Mouse (Mus musculus) hindbrain, embryonic 15.5 days (tissue): ENCODE measurements around the gene Arhgef3. TPM values are rescaled to one million over a fixed set of nuclear protein-coding genes. Genes with fewer than 3 reads are reported as not detected.

Experiments used
- ATAC-seq: fragments of 200-750 bp; cut with Nextera tagmentation; 2 replicates; pipeline ENCODE4 v1.8.0; 2017; ENCODE audit warnings: low read depth, moderate number of reproducible peaks, moderate TSS enrichment; ENCODE audit not compliant: low FRiP score
- H3K27ac ChIP-seq: fragments of 300-500 bp; sonication (generic); replicated peaks from 2 replicates; pipeline ENCODE4 v1.5.1; 2015; ENCODE audit warnings: mild to moderate bottlenecking, inconsistent platforms
- H3K27me3 ChIP-seq: fragments of 300-500 bp; sonication (generic); 2 replicates; pipeline ENCODE4 v1.6.1; 2015; ENCODE audit warnings: control low read depth, inconsistent platforms
- H3K36me3 ChIP-seq: fragments of 300-500 bp; sonication (generic); 2 replicates; pipeline ENCODE4 v1.6.1; 2015; ENCODE audit warnings: control low read depth, inconsistent platforms
- H3K4me1 ChIP-seq: fragments of 300-500 bp; sonication (generic); replicated peaks from 2 replicates; pipeline ENCODE4 v1.6.1; 2015; ENCODE audit warnings: control low read depth, inconsistent platforms
- H3K4me2 ChIP-seq: fragments of 300-500 bp; sonication (generic); 2 replicates; pipeline ENCODE4 v1.6.1; 2015; ENCODE audit warnings: moderate library complexity, mild to moderate bottlenecking, inconsistent platforms
- H3K4me3 ChIP-seq: fragments of 300-500 bp; sonication (generic); 2 replicates; pipeline ENCODE4 v1.5.1; 2015; ENCODE audit warnings: mild to moderate bottlenecking, inconsistent platforms
- H3K9ac ChIP-seq: fragments of 300-500 bp; sonication (generic); 2 replicates; pipeline ENCODE4 v1.6.1; 2015; ENCODE audit warnings: inconsistent platforms
- H3K9me3 ChIP-seq: fragments of 300-500 bp; sonication (generic); 2 replicates; pipeline ENCODE4 v1.6.1; 2016; ENCODE audit warnings: control low read depth, inconsistent platforms
- WGBS: fragments of 180-500 bp; shearing (Covaris S2); methylation state at CpG from one replicate; pipeline ENCODE4 v1.1.7; 2015; 5-methylcytosine and 5-hydroxymethylcytosine counted together
- polyA plus RNA-seq: library from polyadenylated mRNA; unstranded; fragments of >200 nt; fragmentation: Nextera tagmentation; extraction: Ambion mirVana; gene quantifications from 2 replicates; pipeline ENCODE4 v1.2.1, GENCODE M21; 2015

Gene Arhgef3
- polyA plus RNA-seq, 1 experiment from 2014 or later = 12.7 TPM

DNA sequence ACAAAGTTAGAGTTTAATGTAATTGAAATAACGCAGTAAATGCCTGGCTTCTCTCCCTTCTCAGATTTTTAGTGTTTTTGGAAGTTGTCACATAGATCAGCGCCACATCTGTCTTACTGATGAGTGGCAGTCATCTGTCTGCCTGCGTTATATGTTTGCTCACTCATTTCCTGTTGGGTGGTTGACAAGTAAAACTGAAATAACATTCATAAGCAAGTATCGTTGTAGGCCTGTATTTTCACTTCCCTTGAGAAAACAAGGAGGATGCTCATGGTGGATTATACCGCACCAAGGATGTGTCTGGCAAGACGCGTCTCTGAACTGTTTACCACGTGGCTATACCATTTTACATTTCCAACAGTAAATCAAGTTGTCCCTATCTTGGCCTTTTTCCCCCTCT is 298.0 kb downstream of the Arhgef3 start:
- H3K4me1 ChIP-seq = no peaks in the 10 kb centered on the region
- H3K27ac ChIP-seq = no peak overlapping the region
- no peak for ATAC-seq
- H3K9ac ChIP-seq = no peak overlapping the region
- 88% methylated on average over 8 of the region's 8 CpGs for WGBS
- H3K4me3 ChIP-seq = no peak overlapping the region
- H3K27me3 ChIP-seq = no peaks in the 10 kb centered on the region
- H3K9me3 ChIP-seq = peaks cover 6% of the 10 kb centered on the region; the same call in 1 of the 2 replicates
- H3K4me2 ChIP-seq = no peak overlapping the region
- no peaks in the 10 kb centered on the region for H3K36me3 ChIP-seq

DNA sequence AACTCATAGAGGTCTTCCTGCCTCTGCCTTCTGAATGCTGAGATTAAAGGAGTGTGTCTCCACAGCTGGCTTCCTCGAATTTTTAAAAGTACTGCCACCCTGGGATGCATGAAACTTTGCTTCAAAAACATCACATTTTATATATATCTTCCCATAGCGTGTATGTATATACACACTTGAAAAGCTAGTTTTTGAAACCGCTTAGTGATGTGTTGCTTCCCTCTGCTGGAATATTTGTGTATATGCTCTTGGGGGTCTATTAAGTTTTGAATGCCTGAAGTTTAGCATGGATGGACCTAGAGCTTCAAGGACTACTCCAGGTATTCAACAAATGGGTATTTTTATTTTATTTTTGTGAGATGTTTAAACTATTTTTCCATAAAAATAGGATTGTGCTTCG is 299.3 kb downstream of the Arhgef3 start:
- Histone ChIP-seq H3K9ac (no peak overlapping the region), H3K27me3 (no peaks in the 10 kb centered on the region), H3K36me3 (no peaks in the 10 kb centered on the region), H3K4me2 (no peak overlapping the region), H3K9me3 (peaks cover 6% of the 10 kb centered on the region; the same call in 1 of the 2 replicates), H3K27ac (no peak overlapping the region), H3K4me3 (no peak overlapping the region), H3K4me1 (no peaks in the 10 kb centered on the region)
- WGBS = 52% methylated on average over 4 of the region's 4 CpGs
- no peak for ATAC-seq

DNA sequence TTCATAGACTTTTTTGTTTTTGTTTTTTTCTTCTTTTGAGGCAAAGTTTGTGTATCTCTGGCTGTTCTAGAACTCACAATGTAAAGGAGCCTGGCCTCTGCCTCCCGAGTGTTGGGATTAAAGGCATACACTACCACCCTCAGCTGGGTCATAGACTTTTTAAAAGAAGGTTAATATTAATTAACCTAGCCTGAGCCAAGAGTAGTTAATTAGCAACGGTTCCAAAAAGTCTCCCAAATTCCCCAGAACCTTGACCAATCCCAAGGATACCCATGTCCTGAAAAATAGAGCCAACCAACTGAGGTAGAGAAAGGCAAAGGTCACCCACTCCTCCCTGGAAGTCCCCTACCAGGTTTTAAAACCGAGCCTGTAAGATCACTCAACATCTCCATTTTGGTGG is 306.1 kb downstream of the Arhgef3 start:
- no peak for ATAC-seq
- H3K27me3 ChIP-seq = no peaks in the 10 kb centered on the region
- H3K27ac ChIP-seq = no peak overlapping the region
- no peak overlapping the region for H3K4me2 ChIP-seq
- H3K9me3 ChIP-seq = no peaks in the 10 kb centered on the region
- H3K4me3 ChIP-seq = no peak overlapping the region
- 74% methylated on average over 3 of the region's 3 CpGs for WGBS
- H3K36me3 ChIP-seq = no peaks in the 10 kb centered on the region
- H3K9ac ChIP-seq = no peak overlapping the region
- no peaks in the 10 kb centered on the region for H3K4me1 ChIP-seq

DNA sequence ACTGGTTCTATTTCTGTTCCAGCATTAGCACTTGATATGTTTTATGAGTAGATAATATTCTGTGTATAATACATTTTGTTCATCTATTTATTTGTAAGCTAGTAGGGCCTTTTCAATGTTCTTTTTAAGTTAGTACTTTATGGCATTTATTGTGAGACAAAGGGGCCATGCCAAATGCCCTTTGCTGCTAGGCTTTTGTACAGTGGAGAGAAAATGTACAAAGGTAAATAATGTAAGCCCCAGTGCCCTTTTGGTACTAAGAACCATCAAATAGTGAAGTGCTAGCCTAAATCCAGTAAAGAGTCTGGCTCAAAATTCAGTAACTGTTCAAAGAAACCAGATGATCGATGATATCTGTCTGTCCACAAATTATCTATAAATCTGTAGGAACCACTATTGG is 307.6 kb downstream of the Arhgef3 start:
- Histone ChIP-seq H3K27me3 (no peaks in the 10 kb centered on the region), H3K9ac (no peak overlapping the region), H3K36me3 (no peaks in the 10 kb centered on the region), H3K4me1 (no peaks in the 10 kb centered on the region), H3K9me3 (no peaks in the 10 kb centered on the region), H3K4me3 (no peak overlapping the region), H3K27ac (no peak overlapping the region), H3K4me2 (no peak overlapping the region)
- WGBS = 96% methylated on average over 1 of the region's 1 CpGs
- no peak for ATAC-seq

DNA sequence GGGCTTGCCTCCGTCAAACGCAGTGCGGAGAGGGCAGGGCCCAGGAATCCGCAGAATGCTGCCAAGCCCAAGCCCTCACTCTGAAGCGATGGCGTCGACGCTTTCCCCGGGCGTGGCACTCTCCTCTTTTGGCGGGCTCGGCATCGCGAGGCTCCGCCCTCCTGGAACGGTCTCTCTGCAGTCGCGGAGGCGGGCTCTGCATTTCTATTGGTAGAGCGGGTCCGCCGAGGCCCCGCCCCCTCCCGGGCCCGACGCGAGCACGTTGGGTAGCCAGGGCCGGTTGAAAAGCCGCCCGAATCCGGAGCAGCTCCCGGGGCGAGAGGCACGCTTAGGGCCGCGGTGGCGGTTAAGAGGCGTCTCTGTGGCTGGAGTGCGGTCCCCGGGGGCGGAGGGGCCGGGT is 313.9 kb downstream of the Arhgef3 start, which contains the start of gene Fam208a:
TSS of gene Fam208a (plus strand) at position 262 of the 400 bp plus-strand sequence.
- Histone ChIP-seq H3K4me1 (peaks cover 6% of the 10 kb centered on the region), H3K9ac (peak within 1 kb of the TSS; percentile 75), H3K27me3 (no peaks in the 10 kb centered on the region), H3K36me3 (peaks cover 13% of the 10 kb centered on the region), H3K4me3 (peak within 1 kb of the TSS; percentile 78), H3K27ac (peak within 1 kb of the TSS; percentile 100), H3K4me2 (peak within 1 kb of the TSS; percentile 89), H3K9me3 (no peaks in the 10 kb centered on the region)
- peak; percentile 97 for ATAC-seq
- 2% methylated on average over 43 of the region's 43 CpGs for WGBS

DNA sequence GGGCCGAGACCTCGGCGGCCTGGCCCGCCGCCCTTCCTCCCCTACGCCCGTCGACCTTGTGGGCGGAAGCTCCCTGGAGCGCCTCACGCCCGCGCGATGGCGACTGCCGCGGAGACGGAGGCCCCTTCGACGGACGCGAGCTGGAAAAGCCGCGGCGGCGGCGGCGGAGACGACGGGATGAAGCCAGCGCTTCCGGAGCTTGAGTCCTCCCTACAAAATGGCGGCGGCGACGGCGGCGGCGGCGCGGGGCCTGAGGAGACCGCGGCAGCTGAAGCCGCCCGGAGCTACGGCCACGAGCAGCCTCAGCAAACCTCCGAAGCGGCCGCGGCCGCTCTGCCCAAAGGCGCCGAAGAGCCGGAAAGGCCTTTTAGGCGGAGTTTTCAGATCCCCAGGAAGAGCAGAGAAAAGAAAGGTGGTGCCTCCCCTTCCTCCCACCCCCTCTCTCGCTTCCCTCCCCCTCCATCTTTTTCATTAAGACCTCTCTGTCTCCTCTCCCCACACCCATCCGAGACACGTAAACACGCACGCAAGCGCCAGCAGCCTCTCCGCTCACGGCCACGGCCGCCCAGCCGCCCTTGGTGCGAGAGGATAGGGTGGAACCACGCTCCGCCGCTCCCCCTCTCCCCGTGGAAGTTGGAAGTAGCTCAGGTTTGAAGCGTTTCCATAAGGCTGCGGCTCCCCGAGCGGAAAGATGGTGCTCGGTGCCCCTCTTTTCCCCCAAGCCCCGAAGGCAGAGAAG is 314.4 kb downstream of the Arhgef3 start:
- Histone ChIP-seq H3K4me3 (peak overlapping the region; percentile 78), H3K9me3 (no peaks in the 10 kb centered on the region), H3K27ac (peak overlapping the region; percentile 100), H3K4me2 (peak overlapping the region; percentile 89), H3K9ac (peak overlapping the region; percentile 75), H3K27me3 (no peaks in the 10 kb centered on the region), H3K36me3 (peaks cover 19% of the 10 kb centered on the region), H3K4me1 (peaks cover 6% of the 10 kb centered on the region)
- ATAC-seq = peak; percentile 83
- WGBS = under 1% methylated on average over 72 of the region's 78 CpGs

DNA sequence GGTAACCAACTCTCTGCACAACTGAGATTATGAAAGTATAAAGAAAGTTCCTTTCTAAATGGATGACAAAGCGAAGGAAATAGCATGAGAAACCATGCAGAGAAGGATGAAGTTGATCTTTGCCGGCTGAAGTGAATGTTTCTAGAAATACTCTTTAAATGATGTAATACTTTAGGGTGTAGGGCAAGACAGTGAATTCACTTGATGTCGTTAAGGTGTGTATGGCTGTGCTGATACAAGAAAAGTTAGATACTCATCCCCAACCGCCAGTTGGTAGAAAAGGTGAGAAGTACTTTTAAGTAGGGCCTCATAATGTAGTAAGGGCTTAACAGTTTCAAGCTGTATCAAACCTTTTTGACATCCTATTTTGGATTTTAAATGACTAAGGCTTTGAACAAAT is 315.6 kb downstream of the Arhgef3 start:
- Histone ChIP-seq H3K27ac (no peak overlapping the region), H3K27me3 (no peaks in the 10 kb centered on the region), H3K4me3 (no peak overlapping the region), H3K4me1 (peaks cover 6% of the 10 kb centered on the region), H3K9ac (no peak overlapping the region), H3K36me3 (peaks cover 23% of the 10 kb centered on the region), H3K9me3 (no peaks in the 10 kb centered on the region), H3K4me2 (peak overlapping the region; percentile 89)
- WGBS = 94% methylated on average over 4 of the region's 4 CpGs
- ATAC-seq = no peak

DNA sequence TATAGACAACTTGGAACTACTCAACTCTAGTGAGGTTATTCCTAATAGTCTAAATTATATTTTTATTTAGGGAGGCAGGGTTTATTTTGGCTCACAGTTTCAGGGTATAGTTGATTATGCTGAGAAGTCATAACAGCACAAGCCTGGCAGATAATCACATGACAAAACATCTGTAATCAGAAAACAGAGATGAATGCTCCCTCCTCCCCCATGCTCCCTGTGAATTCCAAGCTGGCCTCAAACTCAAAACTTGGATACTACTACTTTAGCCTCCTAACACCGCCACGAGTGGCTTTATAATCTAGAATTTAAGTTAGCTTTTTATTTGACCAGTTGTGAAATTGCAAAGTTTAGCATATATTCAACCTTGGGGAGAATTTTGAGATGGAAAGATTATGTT is 317.4 kb downstream of the Arhgef3 start:
- no peak overlapping the region for H3K9ac ChIP-seq
- H3K4me1 ChIP-seq = peaks cover 6% of the 10 kb centered on the region
- no peaks in the 10 kb centered on the region for H3K9me3 ChIP-seq
- WGBS = 97% methylated on average over 2 of the region's 2 CpGs
- no peaks in the 10 kb centered on the region for H3K27me3 ChIP-seq
- H3K4me3 ChIP-seq = no peak overlapping the region
- peaks cover 33% of the 10 kb centered on the region for H3K36me3 ChIP-seq
- ATAC-seq = no peak
- no peak overlapping the region for H3K4me2 ChIP-seq
- no peak overlapping the region for H3K27ac ChIP-seq

DNA sequence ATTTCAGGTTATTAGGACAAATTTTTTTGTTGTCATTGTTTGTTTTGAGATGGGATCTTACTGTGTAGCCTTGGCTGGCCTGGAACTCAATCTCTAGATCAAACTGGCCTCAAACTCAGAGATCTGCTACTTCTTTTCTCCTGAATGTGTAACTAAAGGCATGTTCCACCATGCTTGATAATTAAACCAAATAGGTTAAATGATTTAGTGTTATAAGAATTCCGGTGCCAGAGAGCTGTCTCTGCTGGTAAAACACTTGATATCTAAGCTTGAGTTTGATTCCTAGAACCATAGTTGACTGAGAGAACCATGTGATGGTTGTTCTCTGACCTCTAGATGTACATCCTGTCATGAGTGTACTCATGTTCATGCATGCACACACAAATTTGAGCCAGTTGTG is 321.4 kb downstream of the Arhgef3 start:
- H3K9ac ChIP-seq = no peak overlapping the region
- no peak for ATAC-seq
- WGBS = 98% methylated on average over 1 of the region's 1 CpGs

DNA sequence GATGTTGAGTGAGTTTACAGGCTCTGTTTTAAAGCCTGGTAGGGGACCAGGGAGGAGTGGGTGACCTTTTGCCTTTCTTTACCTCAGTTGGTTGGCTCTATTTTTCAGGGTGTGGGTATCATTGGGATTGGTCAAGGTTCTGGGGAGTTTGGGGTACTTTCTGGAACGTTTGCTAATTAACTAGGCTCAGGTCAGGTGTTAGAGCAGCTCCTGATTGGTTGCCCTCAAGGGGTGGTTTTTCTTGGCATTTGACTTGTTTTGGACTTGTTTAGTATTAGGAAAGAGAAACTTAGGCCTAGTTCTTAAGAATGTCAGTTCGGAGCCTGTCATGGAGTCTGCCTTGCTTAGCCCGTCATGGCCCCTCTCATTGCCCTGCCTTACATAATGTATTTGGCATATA is 322.1 kb downstream of the Arhgef3 start:
- Histone ChIP-seq H3K4me2 (no peak overlapping the region), H3K27ac (no peak overlapping the region), H3K9me3 (no peaks in the 10 kb centered on the region), H3K27me3 (no peaks in the 10 kb centered on the region), H3K4me1 (no peaks in the 10 kb centered on the region), H3K36me3 (peaks cover 39% of the 10 kb centered on the region), H3K9ac (no peak overlapping the region), H3K4me3 (no peak overlapping the region)
- WGBS = 89% methylated on average over 3 of the region's 3 CpGs
- ATAC-seq = no peak

More for the DNA sequence above, 321.4 kb downstream of the Arhgef3 start:
- Histone ChIP-seq H3K27ac (no peak overlapping the region), H3K9me3 (no peaks in the 10 kb centered on the region), H3K4me2 (no peak overlapping the region), H3K27me3 (no peaks in the 10 kb centered on the region), H3K36me3 (peaks cover 41% of the 10 kb centered on the region), H3K4me3 (no peak overlapping the region), H3K4me1 (no peaks in the 10 kb centered on the region)

DNA sequence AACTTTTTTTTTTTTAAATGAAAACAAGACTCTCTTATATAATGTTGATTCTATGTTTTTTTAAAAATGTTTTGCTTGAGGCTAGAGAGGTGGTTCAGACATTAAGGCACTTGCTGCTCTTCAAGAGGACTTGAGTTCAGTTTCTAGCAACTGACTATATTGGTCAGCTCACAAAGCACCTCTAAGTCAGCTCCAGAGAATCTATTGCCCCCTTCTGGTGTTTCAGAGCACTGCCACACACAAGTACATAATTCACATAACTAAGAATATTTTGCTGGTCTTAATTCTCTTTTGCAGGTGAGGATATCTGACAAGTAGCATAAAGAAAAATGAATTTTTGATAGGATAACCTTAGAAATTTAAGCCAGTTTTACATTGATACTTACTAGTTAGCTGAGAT is 326.2 kb downstream of the Arhgef3 start:
- Histone ChIP-seq H3K9ac (no peak overlapping the region), H3K4me2 (no peak overlapping the region), H3K36me3 (peaks cover 41% of the 10 kb centered on the region), H3K27me3 (no peaks in the 10 kb centered on the region), H3K4me3 (no peak overlapping the region), H3K4me1 (no peaks in the 10 kb centered on the region), H3K27ac (no peak overlapping the region), H3K9me3 (no peaks in the 10 kb centered on the region)
- no peak for ATAC-seq

DNA sequence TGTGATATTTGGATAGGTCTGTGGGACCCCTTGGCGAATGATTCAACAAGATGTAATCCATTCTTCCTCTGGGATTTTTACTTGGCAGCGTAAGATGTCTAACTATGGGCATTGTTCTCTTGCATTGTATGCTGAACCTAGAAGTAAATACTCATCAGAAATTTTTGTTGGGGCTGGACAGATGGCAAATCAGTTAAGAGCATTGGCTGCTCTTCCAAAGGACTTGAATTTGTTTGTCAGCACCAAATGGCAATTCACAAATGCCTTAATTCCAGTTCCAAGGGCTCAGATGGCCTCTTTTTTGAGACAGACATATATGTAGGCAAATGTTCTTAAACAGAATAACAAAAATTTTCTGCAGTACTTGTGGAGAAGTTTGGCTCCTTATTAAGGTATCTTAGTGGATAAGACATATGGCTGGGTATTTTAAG is 330.2 kb downstream of the Arhgef3 start:
- no peak for ATAC-seq
- H3K27me3 ChIP-seq = no peaks in the 10 kb centered on the region
- WGBS = 73% methylated on average over 2 of the region's 2 CpGs
- H3K9ac ChIP-seq = no peak overlapping the region
- H3K4me1 ChIP-seq = no peaks in the 10 kb centered on the region
- no peak overlapping the region for H3K4me2 ChIP-seq
- no peaks in the 10 kb centered on the region for H3K9me3 ChIP-seq
- no peak overlapping the region for H3K4me3 ChIP-seq
- H3K27ac ChIP-seq = no peak overlapping the region
- H3K36me3 ChIP-seq = peaks cover 47% of the 10 kb centered on the region

DNA sequence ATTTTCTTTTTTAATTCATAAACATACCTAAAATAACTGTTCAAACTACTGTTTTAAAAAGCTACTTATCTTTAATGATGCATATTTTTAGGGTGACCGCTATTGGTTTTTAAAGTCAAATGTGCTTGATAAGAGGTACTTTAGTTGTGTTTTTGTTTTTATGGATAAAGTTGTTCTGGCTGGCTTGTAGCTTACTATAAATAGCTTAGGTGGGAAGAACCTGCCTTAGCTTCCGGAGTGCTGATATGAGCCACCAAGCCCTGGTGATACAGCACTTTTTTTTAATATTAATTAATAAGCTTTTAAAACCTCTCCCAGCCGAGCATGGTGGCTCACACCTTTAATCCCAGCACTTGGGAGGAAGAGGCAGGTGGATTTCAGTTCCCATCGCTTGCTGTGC is 332.3 kb downstream of the Arhgef3 start:
- no peak overlapping the region for H3K4me3 ChIP-seq
- no peaks in the 10 kb centered on the region for H3K4me1 ChIP-seq
- H3K4me2 ChIP-seq = no peak overlapping the region
- ATAC-seq = no peak
- no peak overlapping the region for H3K27ac ChIP-seq
- H3K9me3 ChIP-seq = no peaks in the 10 kb centered on the region
- WGBS = 92% methylated on average over 4 of the region's 4 CpGs
- peaks cover 46% of the 10 kb centered on the region for H3K36me3 ChIP-seq
- H3K27me3 ChIP-seq = no peaks in the 10 kb centered on the region
- H3K9ac ChIP-seq = no peak overlapping the region
